Mouse (Mus musculus) heart, embryonic 11.5 days (tissue): ENCODE results near the gene Arid1b. TPM values are rescaled to one million over a fixed set of nuclear protein-coding genes. Genes with fewer than 3 reads are reported as not detected.

ENCODE experiments used
- ATAC-seq: fragments of 200-750 bp; cut with Nextera tagmentation; replicated peaks from 2 replicates; pipeline ENCODE4 v1.8.0; 2017; ENCODE audit warnings: moderate library complexity; ENCODE audit not compliant: insufficient number of reproducible peaks, low FRiP score, low TSS enrichment
- H3K27ac ChIP-seq: fragments of 300-500 bp; sonication (generic); 2 replicates; pipeline ENCODE4 v1.5.1; 2014; ENCODE audit warnings: mild to moderate bottlenecking, low read depth, low read length
- H3K27me3 ChIP-seq: fragments of 300-500 bp; sonication (generic); 2 replicates; pipeline ENCODE4 v1.6.1; 2014; ENCODE audit warnings: mild to moderate bottlenecking, low read length, mixed read lengths; ENCODE audit not compliant: control insufficient read depth, insufficient read depth
- H3K36me3 ChIP-seq: fragments of 300-500 bp; sonication (generic); 2 replicates; pipeline ENCODE4 v1.6.1; 2014; ENCODE audit warnings: mild to moderate bottlenecking, low read length, moderate library complexity, mixed read lengths; ENCODE audit not compliant: control insufficient read depth, insufficient read depth
- H3K4me1 ChIP-seq: fragments of 300-500 bp; sonication (generic); 2 replicates; pipeline ENCODE4 v1.6.1; 2014; ENCODE audit warnings: low read length; ENCODE audit not compliant: control insufficient read depth, insufficient read depth
- H3K4me2 ChIP-seq: fragments of 300-500 bp; sonication (generic); 2 replicates; pipeline ENCODE4 v1.6.1; 2014; ENCODE audit warnings: mild to moderate bottlenecking, moderate library complexity
- H3K4me3 ChIP-seq: fragments of 300-500 bp; sonication (generic); 2 replicates; pipeline ENCODE4 v1.5.1; 2014; ENCODE audit warnings: low read depth, low read length
- H3K9ac ChIP-seq: fragments of 300-500 bp; sonication (generic); 2 replicates; pipeline ENCODE4 v1.6.1; 2014; ENCODE audit warnings: mild to moderate bottlenecking, low read depth, low read length, moderate library complexity
- H3K9me3 ChIP-seq: fragments of 300-500 bp; sonication (generic); replicated peaks from 2 replicates; pipeline ENCODE4 v1.6.1; 2016; ENCODE audit warnings: low read length; ENCODE audit not compliant: control insufficient read depth
- WGBS: fragments of 180-500 bp; shearing (Covaris S2); extraction: QIAGEN DNeasy Blood & Tissue Kit; methylation state at CpG from one replicate; pipeline ENCODE4 v1.1.7; 2014; ENCODE audit not compliant: insufficient replicate concordance; 5-methylcytosine and 5-hydroxymethylcytosine counted together
- polyA plus RNA-seq: library from polyadenylated mRNA; unstranded; fragments of >200 nt; fragmentation: Nextera tagmentation; extraction: Ambion mirVana; gene quantifications from 2 replicates; pipeline ENCODE4 v1.2.1, GENCODE M21; 2014

Gene Arid1b
- polyA plus RNA-seq, 1 experiment from 2014 or later: 8.2 TPM

DNA sequence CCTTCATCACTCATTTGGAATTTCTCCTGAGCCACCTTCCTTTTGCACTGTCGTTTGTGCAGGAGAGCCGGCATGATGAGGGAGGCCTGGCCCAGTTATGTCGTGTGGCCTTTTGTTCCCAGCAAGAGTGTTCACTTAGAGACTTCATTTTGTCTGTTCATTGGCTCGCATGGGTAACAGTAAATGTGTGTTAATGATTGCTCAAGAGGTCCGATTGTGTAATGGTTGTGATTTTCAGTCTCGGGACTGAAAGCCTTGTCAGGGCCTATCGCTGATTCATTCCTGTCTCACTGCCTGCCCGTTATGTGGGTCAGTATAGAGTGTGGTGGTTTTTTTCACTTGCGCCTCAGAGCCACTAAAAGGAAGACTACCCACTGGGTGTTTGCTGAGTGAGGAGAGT lies 212.6 kb downstream of the Arid1b start:
- Histone ChIP-seq H3K27me3 (no peaks in the 10 kb centered on the region), H3K9me3 (no peaks in the 10 kb centered on the region), H3K27ac (no peak overlapping the region), H3K4me2 (no peak overlapping the region), H3K4me3 (no peak overlapping the region), H3K9ac (no peak overlapping the region), H3K36me3 (no peaks in the 10 kb centered on the region), H3K4me1 (peaks cover 26% of the 10 kb centered on the region)
- WGBS: 60% methylated on average over 9 of the region's 9 CpGs
- no peak for ATAC-seq

DNA sequence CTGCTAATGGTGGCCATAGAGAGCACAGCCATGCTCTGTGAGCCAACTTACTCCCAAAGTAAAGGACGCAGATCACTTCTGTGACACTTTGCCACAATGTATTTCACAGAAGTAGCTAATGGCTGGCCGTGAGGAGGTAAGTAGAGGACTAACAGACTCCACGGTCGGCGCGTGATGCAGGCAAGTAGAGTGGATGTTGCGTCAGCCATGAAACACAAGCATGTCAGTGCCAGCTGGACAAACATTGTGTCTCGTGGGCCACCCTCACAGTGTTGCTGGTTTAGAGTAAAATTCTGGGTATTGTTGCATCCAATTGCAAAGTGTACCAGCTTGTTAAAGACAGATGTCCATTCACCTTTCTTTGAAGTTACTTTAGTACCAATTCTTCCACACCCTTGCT lies 213.7 kb downstream of the Arid1b start:
- Histone ChIP-seq H3K27ac (no peak overlapping the region), H3K4me2 (no peak overlapping the region), H3K36me3 (no peaks in the 10 kb centered on the region), H3K9ac (no peak overlapping the region), H3K4me1 (peaks cover 24% of the 10 kb centered on the region), H3K9me3 (no peaks in the 10 kb centered on the region), H3K4me3 (no peak overlapping the region), H3K27me3 (no peaks in the 10 kb centered on the region)
- WGBS: 93% methylated on average over 8 of the region's 8 CpGs
- ATAC-seq: no peak

- H3K9me3 ChIP-seq: no peaks in the 10 kb centered on the region
- 38% methylated on average over 3 of the region's 3 CpGs for WGBS
- ATAC-seq: no peak
Observed at GRCm38 (mm10) chr17:5208362-5208761, 214.2 kb downstream of the Arid1b start.

GRCm38 (mm10) chr17:5209076-5209475 lies 214.9 kb downstream of the Arid1b start:
- Histone ChIP-seq H3K4me1 (peaks cover 22% of the 10 kb centered on the region), H3K9me3 (no peaks in the 10 kb centered on the region), H3K36me3 (no peaks in the 10 kb centered on the region), H3K4me2 (no peak overlapping the region), H3K4me3 (no peak overlapping the region), H3K27ac (no peak overlapping the region), H3K9ac (no peak overlapping the region), H3K27me3 (no peaks in the 10 kb centered on the region)
- WGBS: 81% methylated on average over 1 of the region's 1 CpGs
- ATAC-seq: no peak

More at GRCm38 (mm10) chr17:5208362-5208761, 214.2 kb downstream of the Arid1b start:
- H3K9ac ChIP-seq: no peak overlapping the region
- no peak overlapping the region for H3K4me2 ChIP-seq
- no peak overlapping the region for H3K4me3 ChIP-seq
- H3K27me3 ChIP-seq: no peaks in the 10 kb centered on the region
- H3K27ac ChIP-seq: no peak overlapping the region
- peaks cover 24% of the 10 kb centered on the region for H3K4me1 ChIP-seq
- H3K36me3 ChIP-seq: no peaks in the 10 kb centered on the region

DNA sequence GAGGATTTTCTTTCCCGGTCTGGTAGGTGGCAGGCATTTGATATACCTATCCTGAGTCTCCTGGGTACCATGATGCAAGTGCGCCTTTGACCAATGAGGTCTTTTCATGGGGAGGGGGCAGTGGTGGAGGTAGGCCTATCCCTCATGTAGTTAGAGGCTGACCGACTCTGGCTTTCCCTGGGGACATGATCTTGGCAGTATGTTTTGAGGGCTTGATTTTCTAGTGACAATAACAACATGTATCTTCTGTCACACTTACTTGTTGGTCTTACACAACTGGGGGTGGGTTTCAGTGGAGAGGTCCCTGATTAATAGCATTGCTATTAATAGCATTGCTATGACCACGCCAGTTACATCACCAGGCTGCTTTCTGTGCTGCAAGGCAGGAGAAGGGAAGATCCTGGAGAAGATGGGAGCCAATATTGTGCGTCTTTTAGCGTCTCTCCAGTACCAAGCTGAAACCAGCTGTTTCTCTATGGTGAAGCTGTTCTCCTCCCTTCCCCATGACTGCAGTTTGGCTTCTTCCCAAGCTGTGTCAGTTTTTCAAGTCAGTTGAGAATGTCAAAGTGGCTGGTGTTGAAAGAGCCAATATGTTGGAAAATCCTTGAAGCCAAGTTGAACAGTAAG lies 216.1 kb downstream of the Arid1b start:
- Histone ChIP-seq H3K9ac (no peak overlapping the region), H3K27me3 (no peaks in the 10 kb centered on the region), H3K9me3 (no peaks in the 10 kb centered on the region), H3K27ac (no peak overlapping the region), H3K36me3 (no peaks in the 10 kb centered on the region), H3K4me2 (no peak overlapping the region), H3K4me1 (peaks cover 22% of the 10 kb centered on the region), H3K4me3 (no peak overlapping the region)
- no peak for ATAC-seq
- WGBS: 75% methylated on average over 6 of the region's 6 CpGs

GRCm38 (mm10) chr17:5210891-5211290 lies 216.8 kb downstream of the Arid1b start:
- no peak for ATAC-seq
- H3K27me3 ChIP-seq: no peaks in the 10 kb centered on the region
- no peaks in the 10 kb centered on the region for H3K9me3 ChIP-seq
- WGBS: 82% methylated on average over 7 of the region's 7 CpGs
- H3K4me3 ChIP-seq: no peak overlapping the region
- peaks cover 22% of the 10 kb centered on the region for H3K4me1 ChIP-seq
- no peak overlapping the region for H3K27ac ChIP-seq
- no peak overlapping the region for H3K4me2 ChIP-seq
- no peaks in the 10 kb centered on the region for H3K36me3 ChIP-seq
- no peak overlapping the region for H3K9ac ChIP-seq

GRCm38 (mm10) chr17:5212166-5212565 lies 218.0 kb downstream of the Arid1b start:
- 55% methylated on average over 12 of the region's 12 CpGs for WGBS
- H3K4me1 ChIP-seq: peaks cover 26% of the 10 kb centered on the region
- no peak overlapping the region for H3K27ac ChIP-seq

GRCm38 (mm10) chr17:5213441-5213840 lies 219.3 kb downstream of the Arid1b start:
- H3K9ac ChIP-seq: no peak overlapping the region
- no peak overlapping the region for H3K4me3 ChIP-seq
- no peak for ATAC-seq
- H3K27ac ChIP-seq: no peak overlapping the region
- no peak overlapping the region for H3K4me2 ChIP-seq
- no peaks in the 10 kb centered on the region for H3K36me3 ChIP-seq
- 73% methylated on average over 6 of the region's 6 CpGs for WGBS
- H3K27me3 ChIP-seq: no peaks in the 10 kb centered on the region
- peaks cover 31% of the 10 kb centered on the region for H3K4me1 ChIP-seq
- H3K9me3 ChIP-seq: no peaks in the 10 kb centered on the region

More at GRCm38 (mm10) chr17:5212166-5212565, 218.0 kb downstream of the Arid1b start:
- H3K27me3 ChIP-seq: no peaks in the 10 kb centered on the region
- no peak overlapping the region for H3K4me3 ChIP-seq
- H3K4me2 ChIP-seq: no peak overlapping the region
- no peak for ATAC-seq
- H3K36me3 ChIP-seq: no peaks in the 10 kb centered on the region
- no peak overlapping the region for H3K9ac ChIP-seq
- H3K9me3 ChIP-seq: no peaks in the 10 kb centered on the region

DNA sequence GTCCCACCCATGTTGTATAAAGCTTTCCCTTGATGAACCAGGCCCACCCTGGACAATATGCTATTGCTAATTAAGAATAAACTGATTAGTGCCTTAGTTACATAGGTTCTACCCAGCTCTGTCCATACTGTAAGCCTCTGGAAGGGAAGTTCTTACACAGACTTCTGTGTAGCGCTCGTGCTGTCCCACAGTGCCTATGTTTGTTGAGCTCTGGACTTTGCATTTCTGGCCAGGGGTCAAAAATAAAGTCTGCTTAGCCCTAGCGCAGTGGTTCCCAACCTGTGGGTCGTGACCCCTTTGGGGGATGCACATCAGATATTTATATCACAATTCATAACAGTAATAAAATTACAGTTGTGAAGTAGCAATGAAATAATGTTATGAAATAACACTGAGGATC lies 221.2 kb downstream of the Arid1b start:
- Histone ChIP-seq H3K36me3 (no peaks in the 10 kb centered on the region), H3K4me3 (no peak overlapping the region), H3K27ac (no peak overlapping the region), H3K9ac (no peak overlapping the region), H3K9me3 (no peaks in the 10 kb centered on the region), H3K27me3 (no peaks in the 10 kb centered on the region), H3K4me1 (peaks cover 26% of the 10 kb centered on the region), H3K4me2 (no peak overlapping the region)
- no peak for ATAC-seq
- 92% methylated on average over 4 of the region's 4 CpGs for WGBS
